Mouse (Mus musculus) kidney, adult 10 weeks (tissue): ENCODE data around the gene Tcap. TPM values are rescaled to one million over a fixed set of nuclear protein-coding genes. Genes with fewer than 3 reads are reported as not detected.

Experiments
- polyA plus RNA-seq: library from polyadenylated mRNA; stranded (reverse); fragments of 350-450 nt; fragmentation: Illumina TruSeq; extraction: RNeasy Lipid Tissue Mini Kit (QIAGEN cat#74804); gene quantifications from one replicate; pipeline ENCODE4 v1.2.3, GENCODE M21; 2014; ENCODE audit warnings: low read depth, low replicate concordance

Tcap gene
- not detected for polyA plus RNA-seq

GRCm38 (mm10) chr11:98383261-98384030 is at the start of gene Tcap:
TSS of gene Tcap (plus strand) at chr11:98383811.

DNA sequence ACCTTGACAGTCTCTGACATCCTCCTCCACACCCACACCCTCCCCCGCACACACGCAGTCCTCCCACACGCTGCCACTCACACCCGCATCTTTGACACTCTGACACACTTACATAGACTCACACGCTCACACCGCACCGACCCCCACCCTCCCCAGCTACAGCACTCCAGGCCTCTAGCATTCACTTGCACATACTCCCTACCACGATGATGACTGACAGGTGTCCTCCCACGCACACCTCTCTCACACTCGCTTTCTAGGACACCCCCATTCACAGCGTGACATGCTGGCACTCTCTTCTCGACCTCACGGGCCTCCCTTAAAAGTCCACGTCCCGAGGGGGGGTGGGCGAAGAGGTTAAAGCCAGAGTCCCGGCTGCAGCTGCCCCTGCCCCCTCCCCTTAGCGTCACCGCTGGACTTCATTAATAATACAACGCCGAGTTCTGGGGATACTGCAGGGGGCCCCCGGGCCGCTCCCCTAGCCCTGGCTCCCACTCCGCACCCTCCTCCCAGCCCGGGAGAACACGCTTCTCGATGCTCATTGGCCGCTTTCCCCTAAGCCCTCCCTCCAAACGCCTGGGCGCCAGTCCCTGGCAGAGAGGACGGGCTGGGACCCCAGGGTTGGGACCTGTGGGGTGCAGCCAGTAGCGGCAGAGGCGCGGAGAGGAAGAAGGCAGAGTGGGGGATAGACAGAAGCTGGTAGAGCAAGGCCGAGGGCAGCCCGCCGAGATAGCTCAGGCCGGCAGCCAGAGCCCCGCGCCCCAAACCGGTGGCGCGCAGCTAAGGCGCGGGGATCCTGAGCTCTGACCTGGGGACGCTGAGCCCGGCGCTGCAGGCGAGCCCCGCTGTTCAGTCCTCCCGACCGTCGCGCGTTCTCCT is 35.3 kb upstream of the Tcap start, which contains the start of gene Ppp1r1b:
TSS of gene Ppp1r1b (plus strand) at position 322 of the 879 bp plus-strand sequence.

GRCm38 (mm10) chr11:98358161-98359083 is 25.2 kb upstream of the Tcap start, which contains the start of gene Stard3:
TSS of gene Stard3 (plus strand) at chr11:98358368.

GRCm38 (mm10) chr11:98385638-98386585 is 2.3 kb downstream of the Tcap start, which contains the start of gene Pnmt:
TSS of gene Pnmt (plus strand) at chr11:98386450.

GRCm38 (mm10) chr11:98400161-98400726 is 16.6 kb downstream of the Tcap start, which contains the start of gene Pgap3:
TSS of gene Pgap3 (minus strand) at chr11:98400490.

GRCm38 (mm10) chr11:98412273-98412796 is 28.7 kb downstream of the Tcap start, which contains the start of gene Erbb2:
TSS of gene Erbb2 (plus strand) at chr11:98412470.

Other genes starting within 250 kb of the Tcap start
- gene Fbxl20, start 233.4 kb upstream of the Tcap start, polyA plus RNA-seq, result 12.1 TPM
- 31.2 TPM for gene Med1, start 190.5 kb upstream of the Tcap start, polyA plus RNA-seq
- gene Cdk12, start 180.8 kb upstream of the Tcap start, polyA plus RNA-seq, result 24.2 TPM
- gene Neurod2, start 54.2 kb upstream of the Tcap start, polyA plus RNA-seq, result not detected
- gene Ppp1r1b, start 35.4 kb upstream of the Tcap start, polyA plus RNA-seq, result 6.8 TPM
- 1.0 TPM for gene Stard3, start 25.4 kb upstream of the Tcap start, polyA plus RNA-seq
- gene Pnmt, start 2.6 kb downstream of the Tcap start, polyA plus RNA-seq, result not detected
- 0.28 TPM for gene Pgap3, start 16.7 kb downstream of the Tcap start, polyA plus RNA-seq
- 1.3 TPM for gene Erbb2, start 28.7 kb downstream of the Tcap start, polyA plus RNA-seq
- gene Mien1, start 55.2 kb downstream of the Tcap start, polyA plus RNA-seq, result 101 TPM
- gene Grb7, start 62.6 kb downstream of the Tcap start, polyA plus RNA-seq, result 5.3 TPM
- not detected for gene Ikzf3, start 162.2 kb downstream of the Tcap start, polyA plus RNA-seq
- 0.49 TPM for gene Zpbp2, start 167.3 kb downstream of the Tcap start, polyA plus RNA-seq
- 3.5 TPM for gene Ormdl3, start 203.6 kb downstream of the Tcap start, polyA plus RNA-seq
- gene Lrrc3c, start 214.5 kb downstream of the Tcap start, polyA plus RNA-seq, result not detected
- not detected for gene Gm12355, start 241.8 kb downstream of the Tcap start, polyA plus RNA-seq
- gene Gsdma3, start 242.5 kb downstream of the Tcap start, polyA plus RNA-seq, result not detected